Mouse (Mus musculus): ENCODE results near the gene Mamstr.
A peak's percentile ranks its signal among the peaks of the same experiment; 100 is the strongest.
"Not testable (repeated sequence)": the region's sequence is repeated elsewhere in the genome, so short reads cannot be mapped to it uniquely, and the experiment has no call there.

Gene Mamstr

DNA sequence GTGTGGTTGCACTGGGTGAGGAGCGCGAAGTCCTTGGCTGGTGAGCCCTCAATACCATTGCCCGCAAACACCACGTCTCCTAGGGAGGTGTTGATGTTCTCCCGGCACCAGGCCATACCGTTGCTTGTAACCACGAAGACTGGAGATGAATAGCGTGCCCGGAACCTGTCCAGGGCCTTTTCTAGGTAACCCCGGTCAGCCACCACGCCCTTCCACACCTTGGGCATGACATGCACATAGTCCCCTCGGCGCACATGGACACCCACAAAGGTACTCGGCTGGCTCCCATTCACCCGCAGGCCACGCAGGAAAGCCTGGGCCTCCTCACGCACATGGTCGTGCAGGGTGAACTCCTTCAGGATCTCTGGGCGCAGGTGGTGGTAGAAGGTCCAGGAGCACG lies 10.7 kb downstream of the Mamstr start:
- not testable (repeated sequence) for DNase-seq (ENCODE audit: low read depth, low spot score)

DNA sequence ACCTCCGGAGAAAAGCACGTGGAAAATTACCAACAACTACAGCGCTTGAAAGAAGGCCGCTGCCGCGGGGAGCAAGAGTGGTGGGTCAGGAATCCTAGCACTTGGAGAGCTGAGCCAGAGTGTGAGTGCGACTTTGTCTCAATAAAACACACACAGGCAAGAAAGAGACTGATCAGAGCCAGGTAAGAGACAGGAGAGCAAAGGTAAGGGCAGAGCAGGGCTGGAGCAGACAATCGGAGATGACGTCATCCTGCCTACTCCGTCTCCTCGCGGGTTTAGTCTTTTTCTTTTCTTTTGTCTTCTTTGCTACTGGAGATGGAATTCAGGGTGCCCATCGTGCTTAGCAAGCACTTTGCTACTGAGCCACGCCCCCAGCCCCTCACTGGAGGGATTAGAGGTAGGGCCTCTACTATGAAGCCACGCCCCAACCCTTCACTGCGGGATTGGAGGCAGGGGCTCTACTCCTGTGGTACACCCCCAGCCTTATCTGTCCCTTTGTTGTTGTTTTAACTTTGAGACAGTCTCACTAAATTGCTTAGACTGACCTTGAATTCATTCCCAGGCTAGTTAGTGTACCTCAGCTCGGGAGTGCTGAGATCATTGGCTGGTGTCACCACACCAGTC lies 14.8 kb downstream of the Mamstr start:
- peak; percentile 32 for DNase-seq (ENCODE audit: low read depth, low spot score)

DNA sequence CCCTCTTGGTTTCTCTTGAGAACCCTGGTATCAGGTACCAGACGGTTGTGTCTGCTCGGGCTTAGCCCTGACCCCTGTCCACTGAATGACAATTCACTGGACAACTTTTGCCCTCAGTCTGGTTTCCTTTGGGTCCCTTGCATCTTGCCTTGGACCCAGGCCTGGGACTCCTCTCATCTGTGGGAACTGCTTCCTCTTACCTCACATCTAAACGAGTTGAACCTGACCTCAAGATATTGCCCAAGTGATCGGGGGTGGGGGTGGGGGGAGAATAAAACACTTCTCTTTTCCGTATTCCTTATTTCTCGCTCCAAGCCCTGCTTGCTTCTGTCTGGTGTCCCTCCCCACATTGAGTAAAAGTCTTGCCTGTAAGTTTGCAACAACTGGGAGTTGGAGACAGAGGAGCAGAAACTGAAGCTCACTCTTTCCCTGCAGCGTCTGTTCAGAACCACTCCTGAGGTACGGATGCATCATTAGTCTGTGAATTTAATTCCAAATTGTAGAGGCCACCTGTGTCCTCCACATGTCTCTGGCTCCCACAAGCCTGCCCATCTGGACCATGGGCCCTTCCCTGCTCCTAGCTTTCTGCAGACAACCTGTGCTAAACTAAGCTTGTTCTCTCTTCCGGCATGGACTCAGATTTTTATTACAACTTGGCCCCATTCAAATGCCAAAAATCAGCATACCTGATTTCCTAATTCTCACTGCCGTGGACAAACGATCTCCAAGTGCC lies 21.1 kb downstream of the Mamstr start:
- DNase-seq (ENCODE audit: low read depth, low spot score): no peak

DNA sequence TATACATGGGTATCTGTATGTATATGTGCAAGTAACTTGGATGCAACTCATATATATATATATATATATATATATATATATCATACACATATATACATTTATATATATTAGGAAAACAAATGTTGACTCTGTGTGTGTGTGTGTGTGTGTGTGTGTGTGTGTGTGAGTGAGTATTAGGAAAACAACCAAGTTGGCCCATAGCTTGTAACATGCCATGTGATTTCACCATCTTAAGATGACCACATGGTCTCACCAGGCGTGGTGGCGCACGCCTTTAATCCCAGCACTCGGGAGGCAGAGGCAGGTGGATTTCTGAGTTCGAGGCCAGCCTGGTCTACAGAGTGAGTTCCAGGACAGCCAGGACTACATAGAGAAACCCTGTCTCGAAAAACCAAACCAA lies 21.9 kb downstream of the Mamstr start:
- DNase-seq (ENCODE audit: low read depth, low spot score): not testable (repeated sequence)

DNA sequence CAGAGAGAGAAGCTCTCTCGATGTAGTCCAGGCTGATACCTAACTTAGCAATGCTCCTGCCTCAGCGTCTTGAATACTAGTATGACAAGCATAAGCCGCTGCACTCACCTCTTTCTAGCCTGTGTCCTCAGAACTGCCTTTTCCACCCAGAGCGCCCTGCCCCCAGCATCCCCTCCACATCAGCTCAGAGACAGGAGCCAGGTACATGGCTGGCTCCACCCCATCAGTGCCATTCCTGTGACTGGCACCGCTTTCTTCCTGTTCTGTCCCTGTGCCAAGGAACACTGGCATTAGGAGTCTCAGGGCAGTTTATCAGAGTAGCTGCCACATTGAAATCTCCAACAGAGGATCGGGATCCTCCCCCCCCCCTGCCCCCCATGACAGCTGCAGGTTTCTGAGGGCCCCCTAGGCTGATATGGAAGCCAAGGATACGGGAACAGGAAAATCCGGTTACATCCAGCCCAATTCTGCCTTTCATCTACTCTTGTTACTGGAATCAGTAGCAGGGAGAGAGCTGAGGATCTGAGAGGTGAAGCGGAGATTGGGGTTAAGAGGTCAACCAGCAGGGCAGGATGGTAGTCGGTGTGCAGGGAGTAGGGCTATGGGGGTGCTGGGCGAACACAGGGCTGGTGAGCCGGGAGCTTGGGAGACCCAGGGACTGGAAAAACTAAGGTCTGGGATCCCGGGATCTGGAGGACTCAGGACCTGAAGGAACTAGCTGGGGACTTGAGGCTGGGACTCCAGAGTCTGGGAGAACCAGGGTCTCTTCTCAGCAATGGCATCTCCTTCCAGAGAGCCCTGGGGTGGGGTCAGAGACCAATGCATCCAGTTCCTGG lies 25.7 kb downstream of the Mamstr start:
- no peak for DNase-seq (ENCODE audit: low read depth, low spot score)

DNA sequence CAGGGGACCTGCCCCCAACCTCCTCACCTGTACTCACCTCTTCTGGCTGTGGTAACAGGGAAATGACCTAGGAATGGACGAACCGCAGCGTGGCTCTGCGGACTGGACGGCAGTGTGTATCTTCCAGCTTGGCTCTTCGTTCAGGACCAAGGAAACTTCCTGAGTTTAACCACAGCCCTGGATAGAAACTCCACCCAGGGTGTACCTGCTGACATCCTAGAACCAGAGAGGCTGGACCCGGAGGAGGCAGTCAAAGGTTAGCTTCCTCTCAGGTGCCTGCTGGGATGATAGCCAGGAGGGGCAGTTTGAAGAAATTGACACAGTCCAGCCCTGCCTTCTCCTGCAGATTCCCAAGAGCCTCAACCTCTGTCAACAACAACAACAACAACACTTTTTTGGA lies 26.4 kb downstream of the Mamstr start, which contains the start of gene Fut2:
Fut2 (minus strand) TSS at position 234 of the 400 bp plus-strand sequence.
- no peak for DNase-seq (ENCODE audit: low read depth, low spot score)

DNA sequence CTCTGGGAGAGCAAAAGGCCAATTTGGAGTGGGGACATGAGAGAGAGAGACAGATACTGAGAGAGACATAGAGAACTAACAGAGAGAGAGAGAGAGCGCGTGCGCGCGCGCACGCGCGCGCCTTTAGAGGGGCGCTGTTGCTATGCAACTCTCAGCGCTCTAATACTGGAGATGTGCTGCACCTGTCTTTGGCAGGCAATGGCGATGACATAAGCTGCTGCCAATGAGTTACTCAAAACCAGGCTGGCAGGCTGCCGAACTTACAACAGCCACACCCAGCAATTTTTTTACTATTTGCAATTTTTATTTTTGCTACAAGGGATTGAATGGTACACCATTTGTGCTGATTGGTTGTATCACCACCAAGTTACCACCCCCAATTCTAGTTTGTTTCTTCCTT lies 28.0 kb downstream of the Mamstr start:
- no peak for DNase-seq (ENCODE audit: low read depth, low spot score)

DNA sequence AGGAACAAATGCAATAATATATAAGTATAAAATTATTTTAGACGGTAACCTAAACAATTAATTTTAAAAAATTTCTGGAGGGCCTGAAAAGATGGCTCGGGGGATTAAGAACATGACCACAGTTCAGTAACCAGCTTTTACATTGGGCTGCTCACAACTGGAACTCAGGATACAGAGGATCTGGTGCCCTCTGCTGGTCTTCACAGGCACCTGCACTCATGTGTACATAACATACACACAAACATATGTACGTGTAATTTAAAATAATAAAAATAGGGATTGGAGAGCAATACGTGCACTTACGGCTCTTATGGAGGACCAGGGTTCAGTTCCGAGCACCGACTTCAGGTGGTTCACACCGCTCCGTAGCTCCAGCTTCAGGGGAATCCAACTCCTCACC lies 29.1 kb downstream of the Mamstr start:
- DNase-seq (ENCODE audit: low read depth, low spot score): peak; percentile 46

DNA sequence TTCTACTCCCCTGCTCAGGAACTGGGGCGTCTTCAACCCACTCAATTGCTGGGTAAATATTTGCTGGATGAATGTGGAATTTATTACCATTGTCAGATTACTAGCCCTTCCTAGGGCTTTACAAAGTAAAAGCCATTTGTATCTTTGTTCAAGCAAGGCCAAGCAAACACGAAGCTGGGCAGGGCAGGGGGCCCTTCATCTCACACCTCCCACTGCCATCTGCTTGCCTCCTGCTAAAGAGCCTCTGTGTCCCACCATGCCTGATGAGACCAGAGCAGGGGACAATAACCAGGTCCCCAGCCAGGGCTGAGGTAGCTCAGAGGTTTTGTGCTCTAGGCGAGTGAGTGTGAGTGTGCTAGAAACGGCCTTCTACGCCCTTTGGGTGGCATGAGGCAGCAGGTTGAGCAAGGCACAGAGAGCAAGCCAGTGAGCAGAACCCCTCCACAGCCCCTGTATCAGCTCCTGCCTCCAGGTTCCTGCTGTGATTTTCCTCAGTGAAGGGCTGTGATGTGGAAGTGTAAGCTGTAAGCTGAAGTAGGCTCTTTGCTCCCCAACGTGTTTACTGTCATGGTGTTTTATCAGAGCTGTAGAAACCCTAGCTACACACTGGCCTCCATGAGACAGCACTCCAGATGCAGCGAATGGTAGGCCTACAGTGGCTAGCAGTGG lies 38.0 kb downstream of the Mamstr start:
- DNase-seq (ENCODE audit: low read depth, low spot score): no peak

DNA sequence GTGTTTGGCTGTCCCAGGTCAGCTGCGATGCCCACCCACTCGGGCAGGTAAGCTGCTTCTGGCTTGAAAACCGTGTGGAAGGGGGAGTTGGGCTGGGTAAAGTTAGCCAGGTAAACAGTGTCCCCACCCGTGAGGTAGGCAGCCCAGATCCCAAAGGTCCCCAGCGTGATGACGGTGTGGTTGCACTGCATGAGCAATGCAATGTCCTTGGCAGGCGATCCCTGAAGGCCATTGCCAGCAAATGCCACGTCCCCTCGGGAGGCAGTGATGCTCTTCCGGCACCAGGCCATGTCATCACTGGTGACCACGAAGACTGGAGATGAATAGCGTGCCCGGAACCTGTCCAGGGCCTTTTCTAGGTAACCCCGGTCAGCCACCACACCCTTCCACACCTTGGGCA lies 38.7 kb downstream of the Mamstr start:
- no peak for DNase-seq (ENCODE audit: low read depth, low spot score)

DNA sequence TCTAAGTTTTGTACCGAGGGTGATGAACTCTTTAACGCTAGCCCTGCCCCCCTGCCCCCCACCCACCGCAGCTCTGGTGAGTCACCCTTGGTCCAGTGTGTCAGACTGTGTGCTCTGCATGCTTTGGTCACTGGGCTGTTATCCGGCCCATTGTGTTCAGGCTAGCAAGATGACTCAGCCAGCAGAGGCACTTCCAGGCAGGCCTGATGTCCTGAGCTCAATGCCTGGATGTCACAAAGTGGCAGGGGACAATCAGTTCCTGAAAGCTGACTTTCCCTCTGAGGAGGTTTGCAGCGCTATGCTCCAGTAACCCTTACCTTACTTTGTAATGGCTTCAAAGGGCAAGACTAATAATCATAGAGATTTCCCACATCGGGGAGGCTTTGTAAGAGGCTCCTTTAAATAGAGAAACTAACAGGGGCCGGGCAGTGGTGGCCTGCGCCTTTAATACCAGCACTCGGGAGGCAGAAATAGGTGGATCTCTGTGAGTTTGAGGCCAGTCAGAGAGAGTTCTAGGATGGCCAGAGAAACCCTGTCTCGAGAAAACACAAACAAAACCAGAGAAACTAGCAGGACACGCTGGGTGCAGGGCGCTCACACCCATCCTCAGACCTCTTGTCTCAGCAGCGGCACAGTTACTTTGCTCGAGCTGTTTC lies 40.3 kb downstream of the Mamstr start:
- DNase-seq (ENCODE audit: low read depth, low spot score): no peak

DNA sequence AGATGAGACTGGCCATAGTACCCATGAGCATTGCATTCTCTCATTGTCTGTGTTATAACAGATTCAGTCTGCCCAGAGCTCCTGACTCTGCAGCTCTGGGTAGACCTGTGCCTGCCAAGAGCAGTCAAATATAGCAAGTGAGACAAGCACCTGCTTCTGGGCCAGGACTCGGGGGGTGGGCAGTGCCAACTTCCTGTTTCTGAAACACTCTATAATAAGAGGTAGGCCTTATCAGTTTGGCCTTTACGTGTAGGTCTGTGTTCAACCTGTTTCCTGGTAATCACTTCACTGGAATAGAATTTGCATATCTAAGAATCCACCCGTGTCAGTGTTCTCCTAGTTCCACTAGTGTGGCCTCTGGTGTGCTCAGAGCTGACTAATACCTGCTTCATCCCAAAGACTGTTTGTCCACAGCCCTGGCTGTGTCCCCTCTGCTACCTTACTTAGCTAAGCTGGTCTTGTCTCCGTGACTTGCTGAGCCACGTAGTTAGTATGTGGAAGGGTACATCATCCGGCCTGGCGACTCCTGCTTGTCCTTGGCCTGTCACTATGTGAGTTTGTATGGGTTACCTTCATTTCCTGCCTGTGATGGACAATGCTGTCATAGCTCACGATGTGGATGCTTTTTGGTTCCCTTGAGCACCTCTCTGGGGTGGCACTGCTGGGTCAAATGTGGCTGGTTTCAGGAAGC lies 41.4 kb downstream of the Mamstr start:
- DNase-seq (ENCODE audit: low read depth, low spot score): peak; percentile 63

DNA sequence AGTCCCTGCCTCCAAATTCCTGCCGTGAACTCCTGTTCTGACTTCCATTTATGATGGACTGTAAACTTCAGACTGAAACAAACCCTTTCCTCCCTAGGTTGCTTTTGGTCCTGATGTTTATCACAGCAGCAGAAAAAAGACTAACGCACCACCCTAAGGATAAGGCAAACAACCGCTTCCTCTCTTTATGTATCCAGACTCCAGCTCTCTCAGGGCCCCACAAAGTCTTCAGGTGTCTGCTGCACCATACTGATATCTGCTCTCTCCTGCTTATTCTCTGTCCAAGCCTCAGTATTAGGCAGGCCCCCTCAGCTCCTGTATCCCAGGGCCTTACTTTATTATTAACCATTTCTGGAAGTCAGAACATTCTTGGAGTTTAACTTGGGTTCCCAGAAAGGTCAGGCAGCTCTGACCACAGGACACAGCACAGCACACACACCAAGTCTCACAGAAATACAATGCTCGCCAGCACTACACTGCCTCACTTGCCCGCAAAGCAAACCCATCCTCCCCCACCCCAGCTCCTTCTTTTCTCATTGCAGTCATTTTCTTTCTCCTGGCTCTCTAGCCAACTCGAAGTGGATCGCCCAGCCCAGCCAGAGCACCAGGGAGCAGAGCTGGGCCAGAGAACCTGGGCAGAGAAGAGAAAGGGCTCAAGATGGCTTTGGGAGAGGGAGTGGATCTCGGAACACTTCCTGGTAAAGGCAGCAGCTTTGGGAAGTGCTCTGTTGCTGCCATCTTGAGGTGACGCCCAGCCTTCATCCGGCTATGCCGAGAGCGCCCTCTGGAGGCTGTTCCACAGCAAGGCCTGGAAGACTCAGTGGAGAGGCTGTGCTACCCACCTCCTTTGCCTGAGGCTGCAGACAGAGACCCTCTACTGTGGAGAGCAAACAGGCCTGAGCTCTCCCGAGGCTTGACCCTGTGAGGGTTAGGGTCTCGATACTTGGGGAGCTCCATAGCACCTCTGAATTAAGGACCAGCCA lies 42.7 kb downstream of the Mamstr start:
- peak; percentile 94 for DNase-seq (ENCODE audit: low read depth, low spot score)

DNA sequence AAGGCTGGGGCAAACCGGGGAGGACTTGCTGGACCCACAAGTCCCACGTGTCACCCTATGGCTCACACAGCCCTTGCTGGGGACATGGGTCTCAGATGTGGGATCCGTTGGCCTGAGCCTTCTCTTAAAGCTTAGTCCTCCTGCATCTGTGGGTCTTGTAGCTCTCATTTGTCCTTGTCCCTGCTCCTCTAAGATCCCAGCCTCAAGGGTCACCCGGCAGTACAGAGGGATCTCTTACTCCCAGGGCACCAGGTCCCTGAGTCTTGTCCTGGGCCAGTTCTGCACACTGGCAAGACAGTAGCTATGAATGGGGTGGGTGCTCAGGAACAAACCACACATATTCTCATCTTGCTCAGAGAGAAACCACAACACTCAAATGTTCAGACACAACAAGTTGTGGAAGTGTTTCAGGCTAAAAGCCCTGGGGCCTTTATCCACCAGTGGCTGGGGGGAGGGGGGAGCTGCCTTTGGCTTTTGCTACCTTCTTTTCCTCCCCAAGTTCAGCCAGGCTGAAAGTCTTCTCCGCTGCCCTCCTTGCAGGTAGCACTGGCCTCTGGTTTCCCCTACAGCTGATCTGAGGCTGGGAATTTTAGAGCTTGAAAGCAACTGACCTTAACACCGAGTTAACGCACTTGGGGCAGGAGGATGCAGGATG lies 43.7 kb downstream of the Mamstr start, which contains the start of gene Ntn5:
Ntn5 (plus strand) TSS at position 627 of the 655 bp plus-strand sequence.
- no peak for DNase-seq (ENCODE audit: low read depth, low spot score)

DNA sequence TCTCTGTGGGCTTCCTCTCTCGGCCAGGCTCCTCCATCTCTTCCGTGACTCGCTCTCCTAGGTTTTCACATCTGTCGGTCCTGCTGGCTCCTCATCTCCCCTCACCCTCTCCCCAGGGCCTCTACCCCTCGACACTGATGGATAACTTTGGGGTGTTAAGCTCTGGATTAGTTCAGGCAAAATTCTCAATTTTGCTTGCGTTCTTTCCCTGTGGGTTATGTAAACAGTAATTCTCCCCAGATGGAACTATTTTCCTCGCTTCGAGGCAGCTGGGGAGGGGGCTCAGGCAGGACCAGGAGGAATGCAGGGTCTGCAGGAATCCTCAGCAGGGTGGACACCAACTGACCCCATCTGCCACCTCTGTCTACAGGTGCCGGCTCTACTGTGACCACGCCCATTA lies 46.0 kb downstream of the Mamstr start:
- no peak for DNase-seq (ENCODE audit: low read depth, low spot score)

DNA sequence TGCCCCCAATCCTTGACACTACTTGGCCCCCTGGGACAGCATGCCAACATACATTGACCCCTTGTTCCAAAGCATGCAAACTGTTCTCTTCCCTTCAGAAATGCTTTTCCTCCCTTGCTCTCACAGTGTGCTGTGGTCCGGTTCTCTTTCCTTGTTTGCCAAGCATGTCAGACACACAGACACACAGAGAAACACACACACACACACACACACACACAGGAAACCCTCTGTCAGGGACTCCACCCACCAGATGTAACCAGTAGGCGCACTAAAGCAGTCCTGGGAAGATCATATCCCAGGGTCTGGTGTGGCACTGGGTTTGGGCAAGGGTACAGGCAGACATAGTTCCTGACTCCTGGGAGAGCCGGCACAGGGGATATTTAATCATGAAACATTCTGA lies 47.1 kb downstream of the Mamstr start:
- DNase-seq (ENCODE audit: low read depth, low spot score): peak; percentile 53

DNA sequence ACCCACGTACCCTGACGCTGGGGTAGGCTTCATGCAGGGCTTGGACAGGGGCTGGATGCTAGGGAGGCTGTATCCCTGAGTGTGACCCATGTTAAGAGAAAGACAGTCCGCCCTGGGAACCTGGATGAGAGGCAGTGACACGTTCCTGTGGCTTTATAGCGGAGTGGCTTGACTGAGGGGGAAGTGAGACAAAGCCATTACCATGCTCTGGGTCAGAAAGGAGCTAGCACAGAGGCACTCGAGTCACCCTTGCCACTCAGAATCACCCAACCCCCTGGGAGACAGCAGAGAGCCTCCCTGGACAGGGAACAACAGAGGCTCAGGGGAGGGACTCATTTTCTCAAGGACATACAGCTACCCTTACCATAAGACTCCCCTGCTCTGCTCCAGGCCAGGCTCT lies 49.3 kb downstream of the Mamstr start:
- peak; percentile 1 for DNase-seq (ENCODE audit: low read depth, low spot score)

DNA sequence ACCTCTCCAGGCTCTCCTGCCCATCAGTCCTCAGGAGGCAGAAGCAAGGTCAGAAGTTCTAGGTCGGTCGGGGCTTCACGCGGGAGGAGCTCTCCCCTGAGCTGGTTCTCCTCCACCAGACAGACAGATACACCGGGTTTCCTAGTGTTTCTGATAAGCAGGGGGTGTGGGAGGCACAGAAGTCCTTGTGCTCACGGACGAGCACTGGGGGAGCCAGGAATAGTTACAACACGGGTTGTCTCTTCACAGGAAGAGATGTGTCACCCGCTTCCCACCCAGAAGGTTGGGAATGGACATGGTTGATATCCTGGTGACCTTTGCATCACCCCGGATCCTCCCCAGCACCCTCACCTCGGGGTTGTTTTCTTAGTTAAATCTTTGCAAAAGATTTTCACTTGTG lies 50.0 kb downstream of the Mamstr start:
- no peak for DNase-seq (ENCODE audit: low read depth, low spot score)

DNA sequence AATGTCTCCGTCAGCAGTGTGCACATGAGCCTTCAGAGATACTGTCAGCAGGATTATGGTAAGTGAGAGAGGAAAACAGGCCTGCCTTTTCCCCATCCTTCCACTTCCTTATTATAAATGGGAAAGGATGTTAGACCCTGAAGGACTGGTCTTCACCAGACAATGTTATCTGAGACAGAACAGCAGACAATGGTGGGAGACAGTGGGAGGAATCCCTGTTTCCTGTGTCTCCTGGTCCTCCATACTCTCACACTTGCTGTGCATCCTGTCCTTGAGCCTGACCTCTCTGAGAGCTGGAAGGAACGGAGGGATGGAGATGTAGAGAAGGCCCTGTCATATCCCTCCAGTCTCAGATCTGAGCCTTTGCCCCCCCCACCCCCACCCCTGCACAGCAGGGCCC lies 52.6 kb downstream of the Mamstr start:
- DNase-seq (ENCODE audit: low read depth, low spot score): no peak
